12 mouse cellular contexts compared by ENCODE assay signal in the genomic region with DNA sequence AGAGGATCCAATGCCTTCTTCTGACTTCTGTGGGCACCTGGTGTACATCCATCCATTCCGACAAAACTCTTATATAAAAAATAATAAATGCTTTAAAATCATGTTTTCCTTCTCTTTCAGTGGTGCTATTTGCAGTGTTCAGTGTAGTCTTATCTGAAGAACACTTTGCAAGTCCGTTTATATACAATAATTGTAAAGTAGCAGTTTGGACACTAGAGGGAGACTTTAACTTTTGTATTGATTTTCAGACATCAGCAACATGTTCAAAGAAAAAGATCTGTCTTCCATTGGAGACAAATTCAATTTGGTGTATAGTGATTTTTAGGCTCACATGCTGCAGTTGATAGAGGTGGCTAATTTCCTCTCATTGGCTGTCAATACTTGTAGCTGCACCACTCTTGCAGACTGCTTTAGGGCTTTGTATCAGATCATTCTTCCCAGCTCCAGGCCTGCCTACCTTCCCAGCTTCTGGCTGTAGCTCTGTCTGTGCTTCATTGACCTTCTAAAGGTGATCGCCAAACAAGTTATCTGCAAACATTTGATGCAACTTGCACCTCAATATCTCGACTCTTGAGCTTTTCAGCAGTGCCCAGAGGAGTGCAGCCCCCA.
DNase-seq lines count a peak whose midpoint lies in the region; ATAC-seq lines count a peak whose summit lies in the region.
"Had no signal": no experiment of that assay in that cellular context is flagged by ENCODE, and none has a peak within 500 bp of the region (broad histone marks: within the 10 kb centered on the region; RNA-seq: fewer than 3 reads in every experiment).

No protein-coding gene starts in this region.

- no peak for DNase-seq in hindbrain, embryonic 10.5 days (ENCODE audit: low spot score)
- peak; percentile 52 for DNase-seq in 416B (ENCODE audit: low read depth)
- DNase-seq in NIH3T3 (ENCODE audit: low read depth) = peak; percentile 57
- DNase-seq in cerebellum, adult 18-20 months = no peak
- no peak for DNase-seq in adrenal gland, adult 8-10 months
- no peak for DNase-seq in testis, postnatal 10 days (ENCODE audit: low spot score)
- DNase-seq: lung, adult 18-20 months had no signal

- peak; percentile 54; the same call in 1 of the 2 replicates for ATAC-seq in hindbrain, embryonic 13.5 days (ENCODE audit: low FRiP score)
- ATAC-seq in hindbrain, embryonic 16.5 days = peak; percentile 65; the same call in 1 of the 2 replicates

- no peaks in the 10 kb centered on the region for H3K4me1 ChIP-seq in hindbrain, embryonic 13.5 days (replicated peaks)
- H3K4me1 ChIP-seq in hindbrain, embryonic 10.5 days (replicated peaks) = no peaks in the 10 kb centered on the region
- H3K4me1 ChIP-seq in hindbrain, embryonic 16.5 days (ENCODE audit: control insufficient read depth, insufficient read depth, low read depth, low read length) = no peaks in the 10 kb centered on the region
- H3K4me1 ChIP-seq: embryonic facial prominence, embryonic 12.5 days; neural tube, embryonic 13.5 days had no signal

- no peak overlapping the region for H3K4me2 ChIP-seq in hindbrain, embryonic 13.5 days
- no peak overlapping the region for H3K4me2 ChIP-seq in hindbrain, embryonic 16.5 days (ENCODE audit: low read length)
- H3K4me2 ChIP-seq: embryonic facial prominence, embryonic 12.5 days; heart, embryonic 11.5 days; neural tube, embryonic 13.5 days had no signal

- no peaks in the 10 kb centered on the region for H3K27me3 ChIP-seq in hindbrain, embryonic 13.5 days
- H3K27me3 ChIP-seq in hindbrain, embryonic 10.5 days (ENCODE audit: insufficient read depth, poor library complexity, severe bottlenecking) = no peaks in the 10 kb centered on the region
- H3K27me3 ChIP-seq in hindbrain, embryonic 16.5 days (replicated peaks; ENCODE audit: control insufficient read depth, insufficient read depth, low read length) = no peaks in the 10 kb centered on the region
- H3K27me3 ChIP-seq: embryonic facial prominence, embryonic 12.5 days; neural tube, embryonic 13.5 days had no signal

- WGBS in hindbrain, embryonic 13.5 days = 33% methylated on average over 4 of the region's 4 CpGs
- 35% methylated on average over 4 of the region's 4 CpGs for WGBS in hindbrain, embryonic 10.5 days
- 33% methylated on average over 4 of the region's 4 CpGs for WGBS in hindbrain, embryonic 16.5 days

- no peak overlapping the region for H3K27ac ChIP-seq in hindbrain, embryonic 13.5 days
- no peak overlapping the region for H3K27ac ChIP-seq in hindbrain, embryonic 10.5 days
- H3K27ac ChIP-seq in hindbrain, embryonic 16.5 days (ENCODE audit: low read depth, low read length) = no peak overlapping the region
- H3K27ac ChIP-seq: embryonic facial prominence, embryonic 12.5 days; neural tube, embryonic 13.5 days had no signal

- H3K9ac ChIP-seq in hindbrain, embryonic 13.5 days = no peak overlapping the region
- H3K9ac ChIP-seq in hindbrain, embryonic 16.5 days (ENCODE audit: low read depth, low read length) = no peak overlapping the region
- H3K9ac ChIP-seq: embryonic facial prominence, embryonic 12.5 days; neural tube, embryonic 13.5 days had no signal

- no peaks in the 10 kb centered on the region for H3K9me3 ChIP-seq in hindbrain, embryonic 13.5 days
- H3K9me3 ChIP-seq in hindbrain, embryonic 10.5 days = no peaks in the 10 kb centered on the region
- no peaks in the 10 kb centered on the region for H3K9me3 ChIP-seq in hindbrain, embryonic 16.5 days (ENCODE audit: control insufficient read depth, low read length)
- H3K9me3 ChIP-seq: embryonic facial prominence, embryonic 12.5 days; neural tube, embryonic 13.5 days had no signal

- H3K36me3 ChIP-seq in hindbrain, embryonic 13.5 days = no peaks in the 10 kb centered on the region
- H3K36me3 ChIP-seq in hindbrain, embryonic 10.5 days = no peaks in the 10 kb centered on the region
- H3K36me3 ChIP-seq in hindbrain, embryonic 16.5 days (ENCODE audit: control insufficient read depth, insufficient read depth, low read length) = no peaks in the 10 kb centered on the region
- H3K36me3 ChIP-seq: embryonic facial prominence, embryonic 12.5 days; neural tube, embryonic 13.5 days had no signal

- no peak overlapping the region for H3K4me3 ChIP-seq in hindbrain, embryonic 13.5 days
- no peak overlapping the region for H3K4me3 ChIP-seq in hindbrain, embryonic 10.5 days
- H3K4me3 ChIP-seq in hindbrain, embryonic 16.5 days (ENCODE audit: low read length) = no peak overlapping the region
- H3K4me3 ChIP-seq: embryonic facial prominence, embryonic 12.5 days; neural tube, embryonic 13.5 days had no signal

Comparison
In these comparisons a context has a peak if more than half of its experiments do, and no peak if none do; other contexts are left out.
1. DNase-seq: peak in 416B (single experiment) and NIH3T3 (single experiment); none in hindbrain, embryonic 10.5 days (single experiment), cerebellum, adult 18-20 months (0 of 2), adrenal gland, adult 8-10 months (single experiment) and testis, postnatal 10 days (single experiment).